Mouse (Mus musculus): ENCODE measurements around the gene Uxs1.
A peak's percentile ranks its signal among the peaks of the same experiment; 100 is the strongest.

The Uxs1 gene

DNA sequence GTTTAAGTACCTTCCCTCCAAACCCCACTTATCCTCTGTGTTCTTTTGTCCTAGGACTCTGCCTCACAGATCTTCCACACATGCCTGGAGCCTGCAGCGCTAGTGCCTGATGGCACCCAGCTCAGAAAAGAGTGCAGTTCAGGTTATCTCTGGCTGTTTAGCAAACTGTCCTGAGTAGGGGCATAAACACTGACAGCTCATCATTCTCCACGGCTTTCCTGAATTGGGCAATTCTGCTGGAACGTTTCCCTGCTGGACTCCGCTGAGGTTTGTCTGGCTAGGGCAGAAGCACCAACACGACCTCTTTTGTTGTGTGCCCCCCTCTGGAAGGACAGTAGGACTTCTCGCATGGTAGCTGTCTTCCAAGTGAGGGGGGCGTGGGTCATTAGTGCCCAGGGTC, 109.6 kb downstream of the Uxs1 start:
- no peak for DNase-seq

- DNase-seq: peak; percentile 68
Observed at GRCm38 (mm10) chr1:43714841-43715240, 112.8 kb downstream of the Uxs1 start.

- peak; percentile 44 for DNase-seq
Observed at GRCm38 (mm10) chr1:43698577-43699000, 129.0 kb downstream of the Uxs1 start.

Measured in kidney, postnatal 14 days (tissue).